Mouse (Mus musculus) spleen, postnatal 0 days (tissue): ENCODE measurements around the gene Top2a. TPM values are rescaled to one million over a fixed set of nuclear protein-coding genes. Genes with fewer than 3 reads are reported as not detected.

ENCODE experiments used
- polyA plus RNA-seq: library from polyadenylated mRNA; unstranded; fragments of >200 nt; fragmentation: Nextera tagmentation; extraction: Ambion mirVana; gene quantifications from 2 replicates; pipeline ENCODE4 v1.2.1, GENCODE M21; 2015

Gene Top2a
- polyA plus RNA-seq: 227 and 254 TPM in 2 replicates

GRCm38 (mm10) chr11:99023500-99024467 is at the start of gene Top2a:
Gene Top2a, minus strand, starts transcription at chr11:99024189.

GRCm38 (mm10) chr11:99041051-99041729 is 17.2 kb upstream of the Top2a start, which contains the start of gene Igfbp4:
Gene Igfbp4, plus strand, starts transcription at chr11:99041244.

GRCm38 (mm10) chr11:98982773-98983133 is 41.2 kb downstream of the Top2a start, which contains the start of gene Gjd3:
Gene Gjd3, minus strand, starts transcription at chr11:98983016.

Other genes starting within 250 kb of the Top2a start
- 0.90 and 1.2 TPM in 2 replicates for gene Nr1d1, start 248.9 kb downstream of the Top2a start, polyA plus RNA-seq
- gene Msl1, start 228.7 kb downstream of the Top2a start, polyA plus RNA-seq: 15.0 and 18.0 TPM in 2 replicates
- 15.9 and 16.2 TPM in 2 replicates for gene Casc3, start 219.3 kb downstream of the Top2a start, polyA plus RNA-seq
- gene Rapgefl1, start 187.4 kb downstream of the Top2a start, polyA plus RNA-seq: 0.19 and 0.38 TPM in 2 replicates
- 3.2 and 3.7 TPM in 2 replicates for gene Wipf2, start 160.6 kb downstream of the Top2a start, polyA plus RNA-seq
- 59.7 and 71.2 TPM in 2 replicates for gene Cdc6, start 116.4 kb downstream of the Top2a start, polyA plus RNA-seq
- 13.0 and 18.8 TPM in 2 replicates for gene Rara, start 96.4 kb downstream of the Top2a start, polyA plus RNA-seq
- gene Gjd3, start 41.2 kb downstream of the Top2a start, polyA plus RNA-seq: 0.52 TPM in 1 of 2 replicates, not detected in the other
- 250 and 413 TPM in 2 replicates for gene Igfbp4, start 17.1 kb upstream of the Top2a start, polyA plus RNA-seq
- gene Tns4, start 65.1 kb upstream of the Top2a start, polyA plus RNA-seq: 0.65 and 0.70 TPM in 2 replicates
- 1.4 and 2.2 TPM in 2 replicates for gene Ccr7, start 130.9 kb upstream of the Top2a start, polyA plus RNA-seq
- 103 and 110 TPM in 2 replicates for gene Smarce1, start 206.8 kb upstream of the Top2a start, polyA plus RNA-seq
- 0.32 and 0.67 TPM in 2 replicates for gene Krt222, start 219.9 kb upstream of the Top2a start, polyA plus RNA-seq